Mouse (Mus musculus) midbrain, embryonic 15.5 days (tissue): ENCODE data around the gene Snx22. TPM values are rescaled to one million over a fixed set of nuclear protein-coding genes. Genes with fewer than 3 reads are reported as not detected.

Source experiments
- ATAC-seq: fragments of 200-750 bp; cut with Nextera tagmentation; replicated peaks from 2 replicates; pipeline ENCODE4 v1.8.0; 2017; ENCODE audit warnings: moderate TSS enrichment
- H3K27ac ChIP-seq: fragments of 300-500 bp; sonication (generic); 2 replicates; pipeline ENCODE4 v1.5.1; 2015; ENCODE audit warnings: mild to moderate bottlenecking, inconsistent platforms
- H3K27me3 ChIP-seq: fragments of 300-500 bp; sonication (generic); replicated peaks from 2 replicates; pipeline ENCODE4 v1.6.1; 2015; ENCODE audit warnings: inconsistent platforms
- H3K36me3 ChIP-seq: fragments of 300-500 bp; sonication (generic); replicated peaks from 2 replicates; pipeline ENCODE4 v1.6.1; 2015; ENCODE audit warnings: inconsistent platforms
- H3K4me1 ChIP-seq: fragments of 300-500 bp; sonication (generic); 2 replicates; pipeline ENCODE4 v1.6.1; 2015; ENCODE audit warnings: inconsistent platforms
- H3K4me2 ChIP-seq: fragments of 300-500 bp; sonication (generic); 2 replicates; pipeline ENCODE4 v1.6.1; 2015; ENCODE audit warnings: inconsistent platforms, mild to moderate bottlenecking, moderate library complexity
- H3K4me3 ChIP-seq: fragments of 300-500 bp; sonication (generic); 2 replicates; pipeline ENCODE4 v1.5.1; 2015; ENCODE audit warnings: mild to moderate bottlenecking, inconsistent platforms
- H3K9ac ChIP-seq: fragments of 300-500 bp; sonication (generic); 2 replicates; pipeline ENCODE4 v1.6.1; 2015; ENCODE audit warnings: mild to moderate bottlenecking, inconsistent platforms
- H3K9me3 ChIP-seq: fragments of 300-500 bp; sonication (generic); 2 replicates; pipeline ENCODE4 v1.6.1; 2016; ENCODE audit warnings: inconsistent platforms
- WGBS: fragments of 180-500 bp; shearing (Covaris S2); methylation state at CpG from one replicate; pipeline ENCODE4 v1.1.7; 2015; ENCODE audit warnings: mixed read lengths; 5-methylcytosine and 5-hydroxymethylcytosine counted together
- polyA plus RNA-seq: library from polyadenylated mRNA; unstranded; fragments of >200 nt; fragmentation: Nextera tagmentation; extraction: Ambion mirVana; gene quantifications from 2 replicates; pipeline ENCODE4 v1.2.1, GENCODE M21; 2015

Snx22 gene
- polyA plus RNA-seq, 1 experiment from 2014 or later, result 11.2 TPM

GRCm38 (mm10) chr9:66066791-66067190 is 2.7 kb downstream of the Snx22 start:
- Histone ChIP-seq H3K36me3 (peaks cover 43% of the 10 kb centered on the region), H3K4me2 (no peak overlapping the region), H3K27ac (no peak overlapping the region), H3K27me3 (peaks cover 39% of the 10 kb centered on the region), H3K4me3 (no peak overlapping the region), H3K9me3 (no peaks in the 10 kb centered on the region), H3K9ac (no peak overlapping the region), H3K4me1 (peaks cover 12% of the 10 kb centered on the region)
- WGBS, result 94% methylated on average over 3 of the region's 3 CpGs
- ATAC-seq, result no peak

GRCm38 (mm10) chr9:66064316-66064715 is 5.2 kb downstream of the Snx22 start:
- Histone ChIP-seq H3K4me2 (no peak overlapping the region), H3K9ac (no peak overlapping the region), H3K27me3 (peaks cover 24% of the 10 kb centered on the region), H3K4me3 (no peak overlapping the region), H3K4me1 (peaks cover 26% of the 10 kb centered on the region), H3K9me3 (no peaks in the 10 kb centered on the region), H3K27ac (no peak overlapping the region), H3K36me3 (peaks cover 43% of the 10 kb centered on the region)
- ATAC-seq, result no peak
- 94% methylated on average over 11 of the region's 11 CpGs for WGBS

GRCm38 (mm10) chr9:66063446-66063845 is 6.1 kb downstream of the Snx22 start:
- no peak for ATAC-seq
- Histone ChIP-seq H3K4me1 (peaks cover 20% of the 10 kb centered on the region), H3K27ac (no peak overlapping the region), H3K36me3 (peaks cover 43% of the 10 kb centered on the region), H3K4me3 (no peak overlapping the region), H3K4me2 (no peak overlapping the region), H3K9me3 (no peaks in the 10 kb centered on the region), H3K9ac (no peak overlapping the region), H3K27me3 (peaks cover 15% of the 10 kb centered on the region)
- WGBS, result 97% methylated on average over 3 of the region's 3 CpGs

- Histone ChIP-seq H3K4me1 (peaks cover 19% of the 10 kb centered on the region), H3K36me3 (peaks cover 33% of the 10 kb centered on the region), H3K4me3 (peak overlapping the region; percentile 83; the same call in 1 of the 2 replicates), H3K27me3 (no peaks in the 10 kb centered on the region), H3K27ac (no peak overlapping the region), H3K4me2 (peak overlapping the region; percentile 66), H3K9ac (0 out of 2 replicates have a peak overlapping the region, but pooled peaks have one; percentile 12), H3K9me3 (no peaks in the 10 kb centered on the region)
- no peak for ATAC-seq
- WGBS, result 83% methylated on average over 3 of the region's 3 CpGs
These were observed 7.9 kb downstream of the Snx22 start for GRCm38 (mm10) chr9:66061656-66062055.

GRCm38 (mm10) chr9:66060986-66061385 is 8.5 kb downstream of the Snx22 start:
- H3K9me3 ChIP-seq, result no peaks in the 10 kb centered on the region
- 24% methylated on average over 4 of the region's 4 CpGs for WGBS
- peaks cover 19% of the 10 kb centered on the region for H3K4me1 ChIP-seq
- ATAC-seq, result no peak
- peaks cover 26% of the 10 kb centered on the region for H3K36me3 ChIP-seq
- peak overlapping the region; percentile 83 for H3K4me3 ChIP-seq
- H3K27me3 ChIP-seq, result no peaks in the 10 kb centered on the region
- H3K27ac ChIP-seq, result no peak overlapping the region
- peak overlapping the region; percentile 66 for H3K4me2 ChIP-seq
- H3K9ac ChIP-seq, result peak overlapping the region; percentile 95

GRCm38 (mm10) chr9:66060308-66060647 is 9.2 kb downstream of the Snx22 start:
- peak; percentile 79 for ATAC-seq
- peak overlapping the region; percentile 95 for H3K9ac ChIP-seq
- WGBS, result under 1% methylated on average over 20 of the region's 20 CpGs
- H3K9me3 ChIP-seq, result no peaks in the 10 kb centered on the region
- no peaks in the 10 kb centered on the region for H3K27me3 ChIP-seq
- peaks cover 19% of the 10 kb centered on the region for H3K4me1 ChIP-seq
- H3K27ac ChIP-seq, result peak overlapping the region; percentile 92
- peak overlapping the region; percentile 66 for H3K4me2 ChIP-seq
- peak overlapping the region; percentile 83 for H3K4me3 ChIP-seq
- peaks cover 19% of the 10 kb centered on the region for H3K36me3 ChIP-seq

- Histone ChIP-seq H3K9ac (peak within 1 kb of the TSS; percentile 95), H3K36me3 (peaks cover 16% of the 10 kb centered on the region), H3K9me3 (no peaks in the 10 kb centered on the region), H3K4me1 (peaks cover 19% of the 10 kb centered on the region), H3K27ac (peak within 1 kb of the TSS; percentile 92), H3K4me2 (peak within 1 kb of the TSS; percentile 66), H3K27me3 (no peaks in the 10 kb centered on the region), H3K4me3 (peak within 1 kb of the TSS; percentile 83)
- WGBS, result under 1% methylated on average over 51 of the region's 51 CpGs
- ATAC-seq, result peak; percentile 99
These were observed 9.8 kb downstream of the Snx22 start, which contains the start of gene Ppib for GRCm38 (mm10) chr9:66059583-66060307. Gene Ppib, plus strand, starts transcription at chr9:66060222.

- H3K9ac ChIP-seq, result no peak overlapping the region
- no peak overlapping the region for H3K27ac ChIP-seq
- no peak overlapping the region for H3K4me2 ChIP-seq
- WGBS, result 26% methylated on average over 1 of the region's 1 CpGs
- no peaks in the 10 kb centered on the region for H3K9me3 ChIP-seq
- no peaks in the 10 kb centered on the region for H3K36me3 ChIP-seq
- no peaks in the 10 kb centered on the region for H3K4me1 ChIP-seq
- ATAC-seq, result no peak
- no peak overlapping the region for H3K4me3 ChIP-seq
- no peaks in the 10 kb centered on the region for H3K27me3 ChIP-seq
These were observed 15.9 kb downstream of the Snx22 start for GRCm38 (mm10) chr9:66053620-66054019.

GRCm38 (mm10) chr9:66052731-66053130 is 16.8 kb downstream of the Snx22 start:
- WGBS, result 87% methylated on average over 1 of the region's 1 CpGs
- Histone ChIP-seq H3K4me2 (no peak overlapping the region), H3K4me3 (no peak overlapping the region), H3K27me3 (no peaks in the 10 kb centered on the region), H3K27ac (no peak overlapping the region), H3K9ac (no peak overlapping the region), H3K36me3 (no peaks in the 10 kb centered on the region), H3K4me1 (no peaks in the 10 kb centered on the region), H3K9me3 (no peaks in the 10 kb centered on the region)
- ATAC-seq, result no peak

GRCm38 (mm10) chr9:66051493-66051892 is 18.0 kb downstream of the Snx22 start:
- Histone ChIP-seq H3K27me3 (no peaks in the 10 kb centered on the region), H3K9me3 (no peaks in the 10 kb centered on the region), H3K9ac (no peak overlapping the region), H3K36me3 (no peaks in the 10 kb centered on the region), H3K27ac (no peak overlapping the region), H3K4me3 (no peak overlapping the region), H3K4me1 (no peaks in the 10 kb centered on the region), H3K4me2 (no peak overlapping the region)
- 72% methylated on average over 4 of the region's 4 CpGs for WGBS
- no peak for ATAC-seq

- no peaks in the 10 kb centered on the region for H3K36me3 ChIP-seq
- H3K9me3 ChIP-seq, result no peaks in the 10 kb centered on the region
- H3K4me3 ChIP-seq, result no peak overlapping the region
- H3K4me2 ChIP-seq, result no peak overlapping the region
- H3K9ac ChIP-seq, result no peak overlapping the region
- no peak for ATAC-seq
- H3K27me3 ChIP-seq, result no peaks in the 10 kb centered on the region
- 67% methylated on average over 6 of the region's 6 CpGs for WGBS
- no peaks in the 10 kb centered on the region for H3K4me1 ChIP-seq
- H3K27ac ChIP-seq, result no peak overlapping the region
These were observed 19.5 kb downstream of the Snx22 start for GRCm38 (mm10) chr9:66049931-66050601.

GRCm38 (mm10) chr9:66043241-66043640 is 26.3 kb downstream of the Snx22 start:
- no peaks in the 10 kb centered on the region for H3K9me3 ChIP-seq
- no peak for ATAC-seq
- H3K27ac ChIP-seq, result no peak overlapping the region
- H3K4me3 ChIP-seq, result no peak overlapping the region
- no peak overlapping the region for H3K9ac ChIP-seq
- H3K4me1 ChIP-seq, result no peaks in the 10 kb centered on the region
- 98% methylated on average over 3 of the region's 3 CpGs for WGBS
- no peaks in the 10 kb centered on the region for H3K27me3 ChIP-seq
- no peak overlapping the region for H3K4me2 ChIP-seq
- no peaks in the 10 kb centered on the region for H3K36me3 ChIP-seq

- ATAC-seq, result no peak
- H3K9me3 ChIP-seq, result no peaks in the 10 kb centered on the region
- H3K9ac ChIP-seq, result no peak overlapping the region
- no peak overlapping the region for H3K4me2 ChIP-seq
- no peaks in the 10 kb centered on the region for H3K4me1 ChIP-seq
- 94% methylated on average over 4 of the region's 4 CpGs for WGBS
- no peaks in the 10 kb centered on the region for H3K27me3 ChIP-seq
- H3K27ac ChIP-seq, result no peak overlapping the region
- H3K36me3 ChIP-seq, result no peaks in the 10 kb centered on the region
- no peak overlapping the region for H3K4me3 ChIP-seq
These were observed 27.2 kb downstream of the Snx22 start for GRCm38 (mm10) chr9:66042331-66042730.
